Mouse (Mus musculus) left cerebral cortex, postnatal 4 days (tissue): Measurements from ENCODE around the gene Vmn1r239-ps. TPM values are rescaled to one million over a fixed set of nuclear protein-coding genes. Genes with fewer than 3 reads are reported as not detected.
"Not testable (repeated sequence)": the region's sequence is repeated elsewhere in the genome, so short reads cannot be mapped to it uniquely, and the experiment has no call there.

Experiments
- DNase-seq: peaks from one replicate; pipeline ENCODE4 v3.0.0-alpha.2; 2022
- intact Hi-C: fragments of 180-260 bp; cut with DNase I; formaldehyde crosslinking; loops from one replicate; pipeline ENCODE4 v1.15.1; 2025
- total RNA-seq, 2 experiments: library from RNA; stranded (reverse); gene quantifications; 2 replicates each; pipeline ENCODE4 v1.2.3; 2021

The Vmn1r239-ps gene
- total RNA-seq = not detected

DNA sequence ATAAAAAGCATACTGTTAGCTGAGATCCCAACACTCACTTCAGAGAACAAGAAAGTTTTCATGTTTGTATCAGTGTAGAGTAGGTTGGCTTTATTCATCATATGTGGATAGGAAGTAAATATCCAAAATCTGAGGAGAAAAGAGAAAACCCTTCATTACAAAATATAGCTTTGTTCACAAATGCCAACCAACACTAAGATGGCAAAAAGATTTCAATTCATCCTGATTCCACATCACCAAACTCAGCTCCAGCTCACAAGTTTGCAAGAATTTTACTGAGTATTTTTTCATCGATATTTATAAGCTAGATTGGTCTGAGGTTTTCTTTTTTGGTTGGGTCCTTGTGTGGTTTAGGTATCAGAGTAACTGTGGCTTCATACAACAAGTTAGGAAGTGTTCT, at the start of gene Vmn1r239-ps:
Gene Vmn1r239-ps, minus strand, starts transcription at position 101 of the 400 bp plus-strand sequence.
- DNase-seq, intact Hi-C loops: not testable (repeated sequence)

DNA sequence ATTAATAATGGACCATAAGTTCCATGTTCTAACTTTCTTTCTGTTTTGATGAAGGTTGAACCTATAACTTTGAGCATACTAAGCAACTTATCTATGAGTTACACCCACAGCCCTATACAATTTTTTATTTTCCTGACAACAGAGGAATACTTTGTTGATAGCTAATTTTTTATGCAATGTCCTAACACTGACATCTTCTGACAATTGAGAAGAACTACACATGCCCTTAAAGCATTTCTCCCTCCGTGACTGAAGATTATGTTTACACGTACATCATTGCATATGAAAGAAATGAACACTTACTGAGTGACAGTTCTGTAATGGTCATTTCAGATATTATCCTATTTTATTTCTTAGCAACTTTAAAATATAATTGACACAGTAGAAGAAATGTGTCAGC, 36.0 kb upstream of the Vmn1r239-ps start:
- intact Hi-C loops = no loop called here
- no peak for DNase-seq

DNA sequence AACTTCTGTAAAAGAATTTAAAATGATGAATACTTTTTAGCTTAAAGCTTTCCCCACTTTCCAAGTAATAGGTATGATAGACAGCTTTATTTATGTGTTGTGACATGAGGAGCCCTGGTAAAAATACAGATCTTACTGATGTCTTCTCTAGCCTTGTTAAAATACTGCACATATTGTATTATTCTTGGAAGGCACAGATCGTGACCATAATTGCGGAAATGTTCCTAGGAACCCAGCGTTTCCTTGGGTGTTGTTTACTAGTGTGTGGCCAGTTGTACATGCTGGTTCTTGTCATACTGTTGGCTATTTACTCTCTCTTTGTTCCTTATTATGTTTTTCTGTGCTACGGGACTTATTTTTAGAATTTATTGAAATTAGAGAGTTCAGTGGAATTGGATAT, 10.1 kb downstream of the Vmn1r239-ps start:
- intact Hi-C loops = no loop called here
- DNase-seq = no peak

DNA sequence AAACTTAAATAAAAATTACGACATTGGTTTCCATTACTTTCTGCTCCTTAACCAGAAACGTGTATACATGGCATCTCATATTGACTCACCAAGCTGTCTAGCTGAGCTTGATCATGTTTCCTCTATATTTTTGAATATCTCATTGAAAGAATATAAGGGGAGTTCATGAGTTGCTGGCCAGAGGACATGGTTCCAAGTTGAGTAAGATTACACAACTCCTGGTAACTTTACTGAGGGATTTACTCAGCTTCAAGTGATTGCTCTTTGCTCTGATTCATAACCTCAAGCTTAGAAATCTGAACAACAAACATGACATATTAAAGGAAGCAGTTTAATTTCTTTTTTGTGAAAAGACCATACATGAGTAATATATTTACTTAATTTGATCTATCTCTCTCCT, 18.1 kb downstream of the Vmn1r239-ps start:
- DNase-seq = no peak
- intact Hi-C loops = no loop called here

DNA sequence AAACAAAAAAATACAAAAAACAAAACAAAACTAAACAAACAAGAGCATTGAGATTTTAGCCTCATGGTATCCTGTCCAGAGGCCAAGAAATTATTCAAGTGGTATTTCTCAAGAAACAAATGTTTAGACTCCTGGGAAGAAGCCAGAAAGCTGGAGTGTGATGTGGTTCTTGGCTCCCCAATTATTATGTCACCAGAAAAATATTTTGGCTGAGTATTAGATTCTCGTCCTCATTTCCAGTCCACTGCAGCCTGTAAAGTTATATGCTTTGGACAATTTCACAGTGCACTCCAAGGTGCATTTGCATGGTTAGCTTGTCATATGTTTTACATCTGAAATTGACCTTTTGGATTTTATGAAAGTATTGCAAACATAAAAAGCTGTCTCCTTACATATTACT, 23.8 kb downstream of the Vmn1r239-ps start:
- DNase-seq = no peak
- intact Hi-C loops = no loop called here

DNA sequence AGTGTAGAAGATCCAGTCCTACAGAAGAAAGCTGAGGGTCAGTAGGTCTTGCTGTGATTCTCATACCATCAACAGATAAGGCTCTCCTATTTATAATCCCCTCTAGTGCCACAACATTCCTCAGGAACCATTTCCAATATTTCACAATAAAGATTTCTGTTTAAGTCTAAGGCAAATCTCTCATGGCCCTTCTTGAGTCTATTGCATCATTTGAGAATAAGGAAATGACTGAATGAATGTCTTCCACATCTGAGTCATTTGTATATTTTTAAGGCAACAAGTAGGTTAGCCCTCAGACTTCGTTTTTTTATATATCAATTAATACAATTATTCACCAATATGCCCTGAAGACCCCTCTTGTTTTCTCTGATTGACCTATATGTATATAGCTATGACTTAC, 24.4 kb downstream of the Vmn1r239-ps start, which contains the start of gene Il13ra2:
Gene Il13ra2, minus strand, starts transcription at position 64 of the 400 bp plus-strand sequence.
- no peak for DNase-seq
- intact Hi-C loops = no loop called here

Other genes with a start within 250 kb of the Vmn1r239-ps start
- gene Il13ra2, start 24.5 kb downstream of the Vmn1r239-ps start, total RNA-seq = under 1 TPM in 1 of 2 experiments, not detected in 1; 0.22 TPM
- gene Lrch2, start 100.4 kb upstream of the Vmn1r239-ps start, total RNA-seq = 10 to 100 TPM; 49.9 TPM